Mouse (Mus musculus) hindbrain, embryonic 16.5 days (tissue): Measurements from ENCODE around the gene Smtnl1. TPM values are rescaled to one million over a fixed set of nuclear protein-coding genes. Genes with fewer than 3 reads are reported as not detected.

Source experiments
- ATAC-seq: fragments of 200-750 bp; cut with Nextera tagmentation; 2 replicates; pipeline ENCODE4 v1.8.0; 2017; ENCODE audit warnings: moderate TSS enrichment, moderate library complexity
- H3K27ac ChIP-seq: fragments of 300-500 bp; sonication (generic); 2 replicates; pipeline ENCODE4 v1.5.1; 2014; ENCODE audit warnings: low read depth, mild to moderate bottlenecking, control low read depth, low read length, moderate library complexity
- H3K27me3 ChIP-seq: fragments of 300-500 bp; sonication (generic); replicated peaks from 2 replicates; pipeline ENCODE4 v1.6.1; 2014; ENCODE audit warnings: low read length; ENCODE audit not compliant: control insufficient read depth, insufficient read depth
- H3K36me3 ChIP-seq: fragments of 300-500 bp; sonication (generic); 2 replicates; pipeline ENCODE4 v1.6.1; 2014; ENCODE audit warnings: mild to moderate bottlenecking, low read length, moderate library complexity, mixed read lengths; ENCODE audit not compliant: control insufficient read depth, insufficient read depth
- H3K4me1 ChIP-seq: fragments of 300-500 bp; sonication (generic); 2 replicates; pipeline ENCODE4 v1.6.1; 2014; ENCODE audit warnings: low read depth, low read length; ENCODE audit not compliant: control insufficient read depth, insufficient read depth
- H3K4me2 ChIP-seq: fragments of 300-500 bp; sonication (generic); 2 replicates; pipeline ENCODE4 v1.6.1; 2014; ENCODE audit warnings: mild to moderate bottlenecking, low read length, control low read depth, moderate library complexity
- H3K4me3 ChIP-seq: fragments of 300-500 bp; sonication (generic); 2 replicates; pipeline ENCODE4 v1.5.1; 2014; ENCODE audit warnings: mild to moderate bottlenecking, low read length, control low read depth, moderate library complexity
- H3K9ac ChIP-seq: fragments of 300-500 bp; sonication (generic); 2 replicates; pipeline ENCODE4 v1.6.1; 2014; ENCODE audit warnings: low read depth, mild to moderate bottlenecking, control low read depth, low read length, moderate library complexity
- H3K9me3 ChIP-seq: fragments of 300-500 bp; sonication (generic); 2 replicates; pipeline ENCODE4 v1.6.1; 2014; ENCODE audit warnings: mild to moderate bottlenecking, low read length, moderate library complexity; ENCODE audit not compliant: control insufficient read depth
- WGBS: fragments of 180-500 bp; shearing (Covaris S2); extraction: QIAGEN DNeasy Blood & Tissue Kit; methylation state at CpG from one replicate; pipeline ENCODE4 v1.1.7; 2014; 5-methylcytosine and 5-hydroxymethylcytosine counted together
- polyA plus RNA-seq: library from polyadenylated mRNA; unstranded; fragments of >200 nt; fragmentation: Nextera tagmentation; extraction: Ambion mirVana; gene quantifications from 2 replicates; pipeline ENCODE4 v1.2.1, GENCODE M21; 2015

The Smtnl1 gene
- polyA plus RNA-seq, 1 experiment from 2014 or later: not detected

GRCm38 (mm10) chr2:84788316-84788715 lies 34.1 kb downstream of the Smtnl1 start:
- Histone ChIP-seq H3K9ac (no peak overlapping the region), H3K9me3 (no peaks in the 10 kb centered on the region), H3K27me3 (no peaks in the 10 kb centered on the region), H3K4me1 (no peaks in the 10 kb centered on the region), H3K36me3 (no peaks in the 10 kb centered on the region), H3K27ac (no peak overlapping the region), H3K4me2 (no peak overlapping the region), H3K4me3 (no peak overlapping the region)
- no peak for ATAC-seq
- WGBS: 79% methylated on average over 3 of the region's 3 CpGs

GRCm38 (mm10) chr2:84783840-84784566 lies 38.4 kb downstream of the Smtnl1 start:
- Histone ChIP-seq H3K4me2 (no peak overlapping the region), H3K9ac (no peak overlapping the region), H3K27ac (no peak overlapping the region), H3K4me3 (no peak overlapping the region), H3K36me3 (no peaks in the 10 kb centered on the region), H3K27me3 (no peaks in the 10 kb centered on the region), H3K4me1 (no peaks in the 10 kb centered on the region), H3K9me3 (no peaks in the 10 kb centered on the region)
- WGBS: 87% methylated on average over 3 of the region's 3 CpGs
- ATAC-seq: no peak

- Histone ChIP-seq H3K9me3 (no peaks in the 10 kb centered on the region), H3K9ac (no peak overlapping the region), H3K4me2 (no peak overlapping the region), H3K4me3 (no peak overlapping the region), H3K4me1 (no peaks in the 10 kb centered on the region), H3K27ac (no peak overlapping the region), H3K27me3 (no peaks in the 10 kb centered on the region), H3K36me3 (no peaks in the 10 kb centered on the region)
- ATAC-seq: no peak
- 85% methylated on average over 1 of the region's 1 CpGs for WGBS
Observed at GRCm38 (mm10) chr2:84783315-84783714, 39.1 kb downstream of the Smtnl1 start.

GRCm38 (mm10) chr2:84779210-84779609 lies 43.2 kb downstream of the Smtnl1 start:
- Histone ChIP-seq H3K4me1 (peaks cover 5% of the 10 kb centered on the region), H3K9ac (no peak overlapping the region), H3K27me3 (no peaks in the 10 kb centered on the region), H3K9me3 (no peaks in the 10 kb centered on the region), H3K27ac (no peak overlapping the region), H3K4me2 (no peak overlapping the region), H3K36me3 (no peaks in the 10 kb centered on the region), H3K4me3 (no peak overlapping the region)
- 68% methylated on average over 6 of the region's 6 CpGs for WGBS
- no peak for ATAC-seq

GRCm38 (mm10) chr2:84777706-84778105 lies 44.7 kb downstream of the Smtnl1 start:
- H3K27me3 ChIP-seq: no peaks in the 10 kb centered on the region
- WGBS: 56% methylated on average over 3 of the region's 3 CpGs
- ATAC-seq: peak; percentile 69; the same call in 1 of the 2 replicates
- peaks cover 5% of the 10 kb centered on the region for H3K4me1 ChIP-seq
- H3K27ac ChIP-seq: peak overlapping the region; percentile 48
- H3K9me3 ChIP-seq: no peaks in the 10 kb centered on the region
- no peak overlapping the region for H3K9ac ChIP-seq
- no peaks in the 10 kb centered on the region for H3K36me3 ChIP-seq
- H3K4me3 ChIP-seq: no peak overlapping the region
- no peak overlapping the region for H3K4me2 ChIP-seq

GRCm38 (mm10) chr2:84775665-84776064 lies 46.8 kb downstream of the Smtnl1 start:
- no peaks in the 10 kb centered on the region for H3K27me3 ChIP-seq
- no peak for ATAC-seq
- no peaks in the 10 kb centered on the region for H3K9me3 ChIP-seq
- no peak overlapping the region for H3K9ac ChIP-seq
- peaks cover 5% of the 10 kb centered on the region for H3K4me1 ChIP-seq
- no peak overlapping the region for H3K27ac ChIP-seq
- H3K4me2 ChIP-seq: no peak overlapping the region
- no peak overlapping the region for H3K4me3 ChIP-seq
- no peaks in the 10 kb centered on the region for H3K36me3 ChIP-seq
- 65% methylated on average over 6 of the region's 6 CpGs for WGBS

- WGBS: 50% methylated on average over 9 of the region's 9 CpGs
- H3K27me3 ChIP-seq: no peaks in the 10 kb centered on the region
- H3K4me1 ChIP-seq: peaks cover 5% of the 10 kb centered on the region
- H3K4me2 ChIP-seq: peak within 1 kb of the TSS; percentile 65
- peak within 1 kb of the TSS; percentile 31 for H3K4me3 ChIP-seq
- H3K9ac ChIP-seq: peak within 1 kb of the TSS; percentile 65
- 0 out of 2 replicates have a peak, but pooled peaks have one; percentile 29 for ATAC-seq
- peak within 1 kb of the TSS; percentile 55; the same call in 1 of the 2 replicates for H3K27ac ChIP-seq
- no peaks in the 10 kb centered on the region for H3K9me3 ChIP-seq
- H3K36me3 ChIP-seq: no peaks in the 10 kb centered on the region
Observed at GRCm38 (mm10) chr2:84775241-84775640, 47.2 kb downstream of the Smtnl1 start, which contains the start of gene Serping1. Gene Serping1, minus strand, starts transcription at chr2:84775444.

GRCm38 (mm10) chr2:84774751-84775150 lies 47.7 kb downstream of the Smtnl1 start:
- Histone ChIP-seq H3K4me2 (peak overlapping the region; percentile 65), H3K9ac (peak overlapping the region; percentile 65), H3K4me3 (peak overlapping the region; percentile 31), H3K36me3 (no peaks in the 10 kb centered on the region), H3K9me3 (no peaks in the 10 kb centered on the region), H3K4me1 (peaks cover 5% of the 10 kb centered on the region), H3K27ac (peak overlapping the region; percentile 37; the same call in 1 of the 2 replicates), H3K27me3 (no peaks in the 10 kb centered on the region)
- ATAC-seq: peak; percentile 90
- 2% methylated on average over 15 of the region's 15 CpGs for WGBS

- peaks cover 5% of the 10 kb centered on the region for H3K4me1 ChIP-seq
- H3K36me3 ChIP-seq: no peaks in the 10 kb centered on the region
- no peak overlapping the region for H3K27ac ChIP-seq
- ATAC-seq: no peak
- H3K9ac ChIP-seq: no peak overlapping the region
- H3K9me3 ChIP-seq: no peaks in the 10 kb centered on the region
- 83% methylated on average over 5 of the region's 5 CpGs for WGBS
- H3K4me3 ChIP-seq: no peak overlapping the region
- H3K27me3 ChIP-seq: no peaks in the 10 kb centered on the region
- H3K4me2 ChIP-seq: no peak overlapping the region
Observed at GRCm38 (mm10) chr2:84773195-84773594, 49.3 kb downstream of the Smtnl1 start.
